In the genomic region with DNA sequence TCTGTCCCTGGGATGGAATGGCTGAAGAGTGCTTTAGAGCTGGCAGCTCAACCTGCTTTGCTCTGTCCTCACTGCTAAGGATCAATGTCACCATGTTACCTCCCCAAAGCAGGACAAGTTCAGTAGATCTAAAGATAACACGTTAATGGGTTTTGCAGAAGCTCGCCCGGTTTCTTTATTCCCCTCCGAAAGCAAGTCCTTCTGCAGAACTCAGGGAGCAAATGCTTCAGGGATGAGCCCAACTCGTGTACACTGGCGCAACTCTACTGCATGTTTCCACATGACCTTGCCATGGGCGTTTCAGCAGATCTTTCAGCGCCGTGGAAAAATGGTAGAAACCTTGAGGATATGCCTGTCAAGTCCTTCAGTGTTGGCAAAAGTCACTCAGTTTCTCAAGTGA, we compare ENCODE assay signal across 12 mouse cellular contexts.
"Had no signal": no experiment of that assay in that cellular context is flagged by ENCODE, and none has a peak within 500 bp of the region (broad histone marks: within the 10 kb centered on the region; RNA-seq: fewer than 3 reads in every experiment).

No protein-coding gene starts in this region.

- H3K9ac ChIP-seq: limb, embryonic 13.5 days; liver, embryonic 14.5 days; midbrain, embryonic 13.5 days; neural tube, embryonic 15.5 days had no signal

- H3K27me3 ChIP-seq: limb, embryonic 13.5 days; midbrain, embryonic 13.5 days; neural tube, embryonic 15.5 days had no signal

- H3K36me3 ChIP-seq: limb, embryonic 13.5 days; midbrain, embryonic 13.5 days; neural tube, embryonic 15.5 days had no signal

- DNase-seq: kidney, adult 2 months; kidney, postnatal 36 days; layer of hippocampus, adult 9-11 months; layer of hippocampus, postnatal 36 days; lung, adult 18-20 months; thymus, postnatal 36 days had no signal

- H3K27ac ChIP-seq: limb, embryonic 13.5 days; liver, embryonic 14.5 days; midbrain, embryonic 13.5 days; neural tube, embryonic 15.5 days; stomach, postnatal 0 days had no signal

- H3K9me3 ChIP-seq: limb, embryonic 13.5 days; midbrain, embryonic 13.5 days; neural tube, embryonic 15.5 days had no signal

- H3K4me2 ChIP-seq: limb, embryonic 13.5 days; midbrain, embryonic 13.5 days; neural tube, embryonic 15.5 days had no signal

- H3K4me3 ChIP-seq: limb, embryonic 13.5 days; midbrain, embryonic 13.5 days; myocyte; neural tube, embryonic 15.5 days had no signal

- ATAC-seq: midbrain, embryonic 13.5 days had no signal
